Mouse (Mus musculus) forebrain, embryonic 11.5 days (tissue): ENCODE results near the gene 2210408I21Rik. TPM values are rescaled to one million over a fixed set of nuclear protein-coding genes. Genes with fewer than 3 reads are reported as not detected.

Experiments
- ATAC-seq: fragments of 200-750 bp; cut with Nextera tagmentation; replicated peaks from 2 replicates; pipeline ENCODE4 v1.8.0; 2017; ENCODE audit warnings: moderate TSS enrichment; ENCODE audit not compliant: low FRiP score
- DNase-seq: peaks from one replicate; pipeline ENCODE4 v3.0.0-alpha.2; 2017; ENCODE audit warnings: low spot score
- H3K27ac ChIP-seq: fragments of 300-500 bp; sonication (generic); 2 replicates; pipeline ENCODE4 v1.5.1; 2014; ENCODE audit warnings: low read depth, low read length
- H3K27me3 ChIP-seq: fragments of 300-500 bp; sonication (generic); 2 replicates; pipeline ENCODE4 v1.6.1; 2014; ENCODE audit warnings: mild to moderate bottlenecking, low read length, mixed read lengths; ENCODE audit not compliant: control insufficient read depth, insufficient read depth
- H3K36me3 ChIP-seq: fragments of 300-500 bp; sonication (generic); 2 replicates; pipeline ENCODE4 v1.6.1; 2014; ENCODE audit warnings: mild to moderate bottlenecking, low read length, moderate library complexity, mixed read lengths; ENCODE audit not compliant: control insufficient read depth, insufficient read depth
- H3K4me1 ChIP-seq: fragments of 300-500 bp; sonication (generic); replicated peaks from 2 replicates; pipeline ENCODE4 v1.6.1; 2014; ENCODE audit warnings: low read length, mixed read lengths; ENCODE audit not compliant: control insufficient read depth, insufficient read depth
- H3K4me2 ChIP-seq: fragments of 300-500 bp; sonication (generic); 2 replicates; pipeline ENCODE4 v1.6.1; 2014; ENCODE audit warnings: low read depth, mild to moderate bottlenecking, low read length, moderate library complexity, mixed read lengths; ENCODE audit not compliant: severe bottlenecking
- H3K4me3 ChIP-seq: fragments of 300-500 bp; sonication (generic); 2 replicates; pipeline ENCODE4 v1.5.1; 2014; ENCODE audit warnings: low read depth, low read length
- H3K9ac ChIP-seq: fragments of 300-500 bp; sonication (generic); 2 replicates; pipeline ENCODE4 v1.6.1; 2014; ENCODE audit warnings: low read length
- H3K9me3 ChIP-seq: fragments of 300-500 bp; sonication (generic); 2 replicates; pipeline ENCODE4 v1.6.1; 2016; ENCODE audit warnings: low read length, mixed read lengths; ENCODE audit not compliant: control insufficient read depth
- WGBS: fragments of 180-500 bp; shearing (Covaris S2); extraction: QIAGEN DNeasy Blood & Tissue Kit; methylation state at CpG from one replicate; pipeline ENCODE4 v1.1.7; 2014; 5-methylcytosine and 5-hydroxymethylcytosine counted together
- polyA plus RNA-seq: library from polyadenylated mRNA; unstranded; fragments of >200 nt; fragmentation: Nextera tagmentation; extraction: Ambion mirVana; gene quantifications from 2 replicates; pipeline ENCODE4 v1.2.1, GENCODE M21; 2014

2210408I21Rik gene
- polyA plus RNA-seq, 1 experiment from 2014 or later = 14.2 TPM

DNA sequence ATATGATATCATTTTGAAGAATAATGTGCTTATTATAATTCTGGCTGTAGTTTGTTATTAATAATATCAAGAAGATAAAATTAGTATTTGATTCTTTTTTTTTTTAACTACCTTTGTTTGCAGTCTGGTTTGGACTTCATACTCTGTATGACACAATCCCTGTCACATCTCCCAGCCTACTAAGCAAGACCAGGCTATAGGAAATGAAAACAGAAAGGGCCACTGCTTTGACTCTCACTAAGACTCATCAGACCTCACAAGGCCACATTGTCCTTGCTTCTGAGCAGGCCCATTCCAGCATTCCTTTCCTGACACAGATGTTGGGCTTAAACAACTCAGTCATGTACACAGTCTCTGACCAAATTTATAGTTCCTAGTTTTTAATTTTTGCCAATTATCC lies 42.6 kb downstream of the 2210408I21Rik start:
- no peak for DNase-seq
- Histone ChIP-seq H3K36me3 (no peaks in the 10 kb centered on the region), H3K9me3 (no peaks in the 10 kb centered on the region), H3K9ac (no peak overlapping the region), H3K4me3 (no peak overlapping the region), H3K4me2 (no peak overlapping the region), H3K4me1 (no peaks in the 10 kb centered on the region), H3K27ac (no peak overlapping the region), H3K27me3 (no peaks in the 10 kb centered on the region)
- ATAC-seq = 0 out of 2 replicates have a peak, but pooled peaks have one; percentile 42

DNA sequence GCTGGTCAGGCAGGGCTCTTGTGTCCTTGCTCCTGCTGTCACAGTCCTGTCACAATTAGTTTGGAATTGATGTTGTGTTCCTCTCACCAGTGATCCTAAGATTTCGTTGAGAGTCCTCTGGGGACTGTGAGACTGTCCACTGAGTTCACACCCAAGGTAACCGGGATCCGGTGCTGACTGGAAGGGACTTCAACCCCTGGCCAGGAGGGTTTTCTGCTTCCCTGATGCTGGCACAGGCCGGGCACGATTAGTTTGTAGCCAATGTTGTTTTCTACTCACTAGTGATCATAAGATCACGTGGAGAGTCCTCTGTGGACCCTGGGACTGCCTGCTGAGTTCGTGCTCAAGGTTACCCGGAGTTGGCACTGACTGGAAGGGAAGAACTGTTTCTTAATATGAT lies 55.3 kb downstream of the 2210408I21Rik start:
- 89% methylated on average over 8 of the region's 8 CpGs for WGBS
- DNase-seq = no peak
- Histone ChIP-seq H3K27ac (no peak overlapping the region), H3K4me2 (no peak overlapping the region), H3K9me3 (no peaks in the 10 kb centered on the region), H3K9ac (no peak overlapping the region), H3K4me3 (no peak overlapping the region), H3K4me1 (no peaks in the 10 kb centered on the region), H3K36me3 (no peaks in the 10 kb centered on the region), H3K27me3 (no peaks in the 10 kb centered on the region)
- no peak for ATAC-seq

DNA sequence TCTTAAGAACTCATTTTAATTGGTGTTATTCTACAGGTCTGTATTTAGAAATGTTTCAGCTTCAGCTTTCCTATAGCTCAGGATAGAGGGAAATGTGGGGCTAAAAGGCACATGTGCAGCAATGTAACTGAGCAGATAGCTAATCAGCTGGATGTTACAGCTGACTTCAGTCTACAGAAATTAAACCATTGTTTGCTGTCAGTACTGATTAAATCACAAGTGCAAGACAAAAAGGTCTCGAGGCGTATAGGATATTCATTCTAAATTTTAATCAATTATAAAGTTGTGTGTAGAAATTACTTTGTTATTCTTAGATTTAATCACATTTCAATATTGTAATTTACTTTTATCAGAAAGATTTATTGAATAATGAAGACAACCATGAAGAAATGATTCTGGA lies 56.9 kb downstream of the 2210408I21Rik start:
- 92% methylated on average over 2 of the region's 2 CpGs for WGBS

DNA sequence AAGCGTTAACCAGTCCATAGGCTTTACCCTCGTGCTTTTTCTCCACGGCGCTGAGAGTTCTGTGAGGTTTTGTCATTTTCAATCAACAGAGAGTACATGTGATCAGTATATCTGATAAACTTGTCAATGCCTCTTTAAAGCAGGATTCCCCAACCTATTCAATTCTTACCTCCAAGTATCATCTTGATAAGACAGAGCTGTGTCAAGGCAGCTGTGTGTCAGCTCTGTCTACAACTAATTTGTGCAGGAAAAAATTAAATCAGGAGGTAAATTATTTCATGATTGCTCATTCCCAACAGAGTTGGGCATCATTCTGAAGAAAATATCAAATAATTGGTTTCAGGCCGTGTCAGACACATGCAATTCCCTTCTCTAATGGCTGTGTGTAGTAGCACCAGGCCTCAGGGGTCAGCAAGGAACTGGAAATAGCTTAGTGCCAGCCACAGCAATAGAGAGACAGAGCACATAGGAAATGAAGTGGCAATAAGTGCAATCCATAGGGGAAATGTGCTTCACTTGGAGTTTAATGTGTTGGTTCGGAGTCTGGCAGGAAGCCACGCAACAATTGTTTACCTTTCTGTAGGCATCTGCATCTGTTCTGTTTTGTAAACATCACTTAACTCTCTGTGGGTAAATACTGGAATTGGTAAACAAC lies 73.6 kb downstream of the 2210408I21Rik start:
- Histone ChIP-seq H3K4me1 (no peaks in the 10 kb centered on the region), H3K9me3 (no peaks in the 10 kb centered on the region), H3K27me3 (no peaks in the 10 kb centered on the region), H3K27ac (no peak overlapping the region), H3K36me3 (no peaks in the 10 kb centered on the region), H3K4me3 (no peak overlapping the region), H3K9ac (no peak overlapping the region), H3K4me2 (no peak overlapping the region)
- 92% methylated on average over 7 of the region's 7 CpGs for WGBS
- ATAC-seq (no peak; the same call in 1 of the 2 replicates), DNase-seq (no peak)

More for the DNA sequence above, 56.9 kb downstream of the 2210408I21Rik start:
- ATAC-seq = no peak
- H3K4me1 ChIP-seq = no peaks in the 10 kb centered on the region
- H3K27ac ChIP-seq = no peak overlapping the region
- H3K9ac ChIP-seq = no peak overlapping the region
- H3K36me3 ChIP-seq = no peaks in the 10 kb centered on the region
- H3K9me3 ChIP-seq = no peaks in the 10 kb centered on the region
- no peaks in the 10 kb centered on the region for H3K27me3 ChIP-seq
- H3K4me3 ChIP-seq = no peak overlapping the region
- DNase-seq = no peak
- H3K4me2 ChIP-seq = no peak overlapping the region

DNA sequence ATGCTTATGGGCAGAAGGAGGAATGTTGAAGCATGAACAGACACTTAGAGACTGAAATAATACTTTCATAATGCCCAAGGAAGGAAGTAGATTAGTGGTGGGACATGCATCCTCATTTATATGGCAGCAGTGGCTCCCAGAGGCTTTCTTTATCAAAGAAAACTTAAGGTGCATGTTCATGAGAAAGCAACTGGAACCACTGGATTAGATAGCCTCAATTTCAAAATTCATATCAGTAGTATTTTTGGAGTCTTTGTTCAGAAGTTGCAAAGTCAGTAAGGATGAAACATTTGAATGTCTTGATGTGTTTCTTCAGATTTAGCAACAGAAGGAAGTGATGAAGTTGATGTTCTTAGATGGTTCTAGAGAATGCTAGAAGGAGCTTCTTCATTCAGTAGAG lies 77.9 kb downstream of the 2210408I21Rik start:
- no peak overlapping the region for H3K27ac ChIP-seq
- no peaks in the 10 kb centered on the region for H3K9me3 ChIP-seq
- H3K4me3 ChIP-seq = no peak overlapping the region
- H3K27me3 ChIP-seq = no peaks in the 10 kb centered on the region
- H3K4me2 ChIP-seq = no peak overlapping the region
- DNase-seq (no peak), ATAC-seq (no peak)
- no peak overlapping the region for H3K9ac ChIP-seq
- no peaks in the 10 kb centered on the region for H3K36me3 ChIP-seq
- H3K4me1 ChIP-seq = no peaks in the 10 kb centered on the region

DNA sequence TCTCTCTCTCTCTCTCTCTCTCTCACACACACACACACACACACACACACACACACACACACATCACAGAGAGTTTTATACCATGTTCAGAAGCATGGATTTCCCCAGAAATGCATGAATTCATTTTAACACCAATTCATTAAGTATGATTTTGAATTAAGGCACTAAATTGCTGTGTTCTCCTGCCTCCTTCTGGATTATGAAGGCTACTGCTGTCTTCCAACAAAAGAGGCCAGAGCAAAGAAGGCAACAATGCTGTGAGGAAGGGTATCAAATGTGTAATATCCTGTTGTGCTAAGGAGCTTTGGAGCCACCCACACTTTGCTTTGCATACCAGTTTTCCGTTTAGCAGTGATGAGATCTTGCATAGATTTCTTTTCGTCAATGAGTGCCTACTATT lies 80.1 kb downstream of the 2210408I21Rik start:
- Histone ChIP-seq H3K27ac (no peak overlapping the region), H3K36me3 (no peaks in the 10 kb centered on the region), H3K9me3 (no peaks in the 10 kb centered on the region), H3K4me1 (no peaks in the 10 kb centered on the region), H3K27me3 (no peaks in the 10 kb centered on the region), H3K4me2 (no peak overlapping the region), H3K9ac (no peak overlapping the region), H3K4me3 (no peak overlapping the region)
- 78% methylated on average over 2 of the region's 2 CpGs for WGBS
- DNase-seq = no peak
- no peak for ATAC-seq

DNA sequence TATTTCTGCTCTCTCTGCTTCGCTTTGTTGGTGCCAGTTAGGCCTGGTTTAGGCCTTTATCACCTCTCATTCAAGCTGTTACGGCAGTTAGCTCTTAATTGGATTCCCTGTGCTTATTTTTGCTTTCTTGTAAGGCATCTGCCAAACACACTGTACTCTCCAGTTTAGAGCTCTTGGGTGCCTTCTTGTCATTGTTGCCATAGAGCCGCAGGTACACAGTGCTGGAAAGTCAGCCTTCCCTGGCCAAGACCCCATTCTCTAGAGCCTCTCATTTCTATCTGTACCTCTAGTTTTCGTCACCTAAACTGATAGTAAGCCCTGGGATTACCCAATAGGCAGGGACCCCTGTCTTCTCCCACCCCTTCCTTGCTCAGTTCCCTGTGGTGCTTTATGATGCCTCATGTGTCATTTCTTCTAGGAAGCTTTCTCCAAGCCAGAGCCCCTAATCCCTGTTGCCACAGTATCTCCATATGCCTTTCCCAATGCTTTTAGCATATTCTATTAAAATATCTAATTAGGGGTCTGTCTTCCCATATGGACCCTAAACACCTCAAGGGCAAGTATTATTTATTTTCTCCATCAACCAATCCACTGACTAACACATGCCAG lies 82.4 kb downstream of the 2210408I21Rik start:
- Histone ChIP-seq H3K9me3 (no peaks in the 10 kb centered on the region), H3K4me1 (no peaks in the 10 kb centered on the region), H3K9ac (no peak overlapping the region), H3K27me3 (no peaks in the 10 kb centered on the region), H3K36me3 (no peaks in the 10 kb centered on the region), H3K27ac (no peak overlapping the region), H3K4me2 (no peak overlapping the region), H3K4me3 (no peak overlapping the region)
- DNase-seq (no peak), ATAC-seq (no peak)
- 88% methylated on average over 4 of the region's 4 CpGs for WGBS

DNA sequence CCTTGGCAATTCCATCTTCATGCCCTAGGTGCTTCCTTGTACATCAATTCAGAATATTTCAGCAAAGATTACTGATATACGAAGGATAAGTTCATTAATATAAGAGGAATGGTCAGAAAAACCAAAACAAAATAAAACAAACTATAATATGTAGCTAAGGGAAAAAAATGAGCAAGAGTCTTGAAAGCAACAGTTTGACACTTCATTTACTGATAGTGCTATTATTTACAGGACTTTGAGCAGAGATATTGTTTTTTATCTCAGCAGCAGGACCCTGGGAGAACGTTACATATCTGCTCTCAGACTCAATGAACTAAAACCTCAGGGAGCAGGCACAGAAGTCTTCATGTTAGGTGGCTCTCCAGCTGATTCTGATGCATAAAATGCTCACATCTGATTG lies 85.7 kb downstream of the 2210408I21Rik start:
- DNase-seq (no peak), ATAC-seq (no peak)
- Histone ChIP-seq H3K4me3 (no peak overlapping the region), H3K36me3 (no peaks in the 10 kb centered on the region), H3K9ac (no peak overlapping the region), H3K9me3 (no peaks in the 10 kb centered on the region), H3K27me3 (no peaks in the 10 kb centered on the region), H3K4me1 (no peaks in the 10 kb centered on the region), H3K27ac (no peak overlapping the region), H3K4me2 (no peak overlapping the region)
- 75% methylated on average over 2 of the region's 2 CpGs for WGBS

DNA sequence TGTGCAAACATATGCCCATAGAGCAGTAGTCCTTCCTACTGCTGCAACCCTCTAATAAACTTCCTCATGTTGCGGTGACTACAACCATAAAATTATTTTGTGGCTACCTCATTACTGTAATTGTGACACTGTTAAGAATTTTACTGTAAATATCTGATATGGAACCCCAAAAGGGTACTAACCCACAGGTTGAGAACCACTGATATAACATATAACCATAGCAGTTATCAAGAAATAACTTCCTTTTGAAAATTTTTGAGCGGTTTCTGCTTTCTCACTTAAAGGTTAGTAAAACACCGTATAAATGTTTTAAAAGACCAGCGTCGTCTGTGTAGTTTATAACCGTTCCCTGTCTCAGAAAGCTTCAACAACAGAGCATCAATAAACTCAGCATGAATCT lies 121.2 kb downstream of the 2210408I21Rik start:
- Histone ChIP-seq H3K27ac (no peak overlapping the region), H3K9me3 (no peaks in the 10 kb centered on the region), H3K36me3 (no peaks in the 10 kb centered on the region), H3K27me3 (no peaks in the 10 kb centered on the region), H3K4me2 (no peak overlapping the region), H3K4me1 (no peaks in the 10 kb centered on the region), H3K9ac (no peak overlapping the region), H3K4me3 (no peak overlapping the region)
- DNase-seq = no peak
- 94% methylated on average over 6 of the region's 6 CpGs for WGBS
- ATAC-seq = no peak
